In genomic region chr4:119460296-119460695, GRCm38 (mm10) we compare ENCODE assay signal across 9 mouse cellular contexts. TPM values are rescaled to one million over a fixed set of nuclear protein-coding genes. Genes with fewer than 3 reads are reported as not detected.
DNase-seq lines count a peak whose midpoint lies in the region; ATAC-seq lines count a peak whose summit lies in the region.
"Had no signal": no experiment of that assay in that cellular context is flagged by ENCODE, and none has a peak within 500 bp of the region (broad histone marks: within the 10 kb centered on the region; RNA-seq: fewer than 3 reads in every experiment).

No protein-coding gene starts in this region.

- peak; percentile 46 for DNase-seq in adrenal gland, postnatal 10 days
- no peak for DNase-seq in adrenal gland, postnatal 4 days (ENCODE audit: low spot score in 2 of 2)
- no peak for DNase-seq in neural tube, embryonic 10.5 days (ENCODE audit: extremely low spot score, low spot score)
- peak; percentile 36 for DNase-seq in embryo, embryonic 10.5 days (ENCODE audit: low spot score)
- peak; percentile 45 for DNase-seq in hindbrain, embryonic 14.5 days (ENCODE audit: low spot score)
- no peak for DNase-seq in urinary bladder, postnatal 25 days (ENCODE audit: low spot score)

- H3K27ac ChIP-seq in neural tube, embryonic 12.5 days: no peak overlapping the region
- peak overlapping the region; percentile 88 for H3K27ac ChIP-seq in hindbrain, embryonic 14.5 days

- WGBS in neural tube, embryonic 12.5 days: 66% methylated on average over 5 of the region's 5 CpGs
- 51% methylated on average over 5 of the region's 5 CpGs for WGBS in hindbrain, embryonic 14.5 days

- no peaks in the 10 kb centered on the region for H3K36me3 ChIP-seq in neural tube, embryonic 12.5 days
- no peaks in the 10 kb centered on the region for H3K36me3 ChIP-seq in hindbrain, embryonic 14.5 days (replicated peaks; ENCODE audit: control insufficient read depth, insufficient read depth)

- H3K4me1 ChIP-seq in neural tube, embryonic 12.5 days: peaks cover 20% of the 10 kb centered on the region; the same call in 1 of the 2 replicates
- H3K4me1 ChIP-seq in hindbrain, embryonic 14.5 days (replicated peaks; ENCODE audit: control insufficient read depth, insufficient read depth, low read length): peaks cover 29% of the 10 kb centered on the region

- H3K27me3 ChIP-seq in neural tube, embryonic 12.5 days (replicated peaks): no peaks in the 10 kb centered on the region
- no peaks in the 10 kb centered on the region for H3K27me3 ChIP-seq in hindbrain, embryonic 14.5 days (ENCODE audit: control insufficient read depth, insufficient read depth, low read length)

- no peaks in the 10 kb centered on the region for H3K9me3 ChIP-seq in neural tube, embryonic 12.5 days
- no peaks in the 10 kb centered on the region for H3K9me3 ChIP-seq in hindbrain, embryonic 14.5 days (ENCODE audit: control insufficient read depth, low read length)

- no peak for ATAC-seq in neural tube, embryonic 12.5 days (ENCODE audit: low FRiP score, low read depth)
- ATAC-seq in hindbrain, embryonic 14.5 days (ENCODE audit: low FRiP score): no peak
- ATAC-seq in megakaryocyte progenitor cell, adult 5-6 weeks (replicated peaks; ENCODE audit: poor library complexity): peak; percentile 70

- peak overlapping the region; percentile 12; the same call in 1 of the 2 replicates for H3K4me2 ChIP-seq in neural tube, embryonic 12.5 days (replicated peaks)
- peak overlapping the region; percentile 20; the same call in 1 of the 2 replicates for H3K4me2 ChIP-seq in hindbrain, embryonic 14.5 days (replicated peaks)

- no peak overlapping the region for H3K4me3 ChIP-seq in neural tube, embryonic 12.5 days
- no peak overlapping the region for H3K4me3 ChIP-seq in hindbrain, embryonic 14.5 days (replicated peaks; ENCODE audit: low read length)

- H3K9ac ChIP-seq in neural tube, embryonic 12.5 days: no peak overlapping the region
- 0 out of 2 replicates have a peak overlapping the region, but pooled peaks have one; percentile 8 for H3K9ac ChIP-seq in hindbrain, embryonic 14.5 days

RNA-seq across cellular contexts. Expression of gene Rimkla, which starts 32.1 kb away (rescaled TPM):
- 1 to 10 TPM in 1 of 2 experiments, under 1 TPM in 1; 0.60 to 1.2 TPM for total RNA-seq in adrenal gland, postnatal 10 days (2021)
- 1 to 10 TPM; 1.2 to 2.0 TPM for total RNA-seq in adrenal gland, postnatal 4 days (2021)
- polyA plus RNA-seq in neural tube, embryonic 12.5 days (2016; fragmentation: Nextera tagmentation; extraction: Ambion mirVana): 14.6 and 18.4 TPM in 2 replicates
- 30.5 and 37.8 TPM in 2 replicates for polyA plus RNA-seq in hindbrain, embryonic 14.5 days (2014; fragmentation: Nextera tagmentation; extraction: Ambion mirVana)
- total RNA-seq in megakaryocyte progenitor cell, adult 5-6 weeks (2015): not detected in 2 replicates
- not detected in 2 replicates for total RNA-seq in megakaryocyte progenitor cell, adult 5-6 weeks (2017)

RNA-seq across cellular contexts. Expression of gene Zmynd12, which starts 37.7 kb away (rescaled TPM):
- 1 to 10 TPM; 1.9 to 2.6 TPM for total RNA-seq in adrenal gland, postnatal 10 days (2021)
- total RNA-seq in adrenal gland, postnatal 4 days (2021): 1 to 10 TPM; 2.5 to 5.1 TPM
- polyA plus RNA-seq in neural tube, embryonic 12.5 days (2016; fragmentation: Nextera tagmentation; extraction: Ambion mirVana): 0.13 and 0.55 TPM in 2 replicates
- 0.23 and 0.83 TPM in 2 replicates for polyA plus RNA-seq in hindbrain, embryonic 14.5 days (2014; fragmentation: Nextera tagmentation; extraction: Ambion mirVana)
- total RNA-seq in megakaryocyte progenitor cell, adult 5-6 weeks (2015): not detected in 2 replicates
- not detected in 2 replicates for total RNA-seq in megakaryocyte progenitor cell, adult 5-6 weeks (2017)
- total RNA-seq: heart, postnatal 14 days had no signal

RNA-seq across cellular contexts. Expression of gene Ppcs, which starts 38.1 kb away (rescaled TPM):
- 10 to 100 TPM; 28.8 to 33.2 TPM for total RNA-seq in adrenal gland, postnatal 10 days (2021)
- 10 to 100 TPM; 31.4 to 36.9 TPM for total RNA-seq in adrenal gland, postnatal 4 days (2021)
- polyA plus RNA-seq in neural tube, embryonic 12.5 days (2016; fragmentation: Nextera tagmentation; extraction: Ambion mirVana): 20.9 and 22.7 TPM in 2 replicates
- 23.4 and 25.6 TPM in 2 replicates for polyA plus RNA-seq in hindbrain, embryonic 14.5 days (2014; fragmentation: Nextera tagmentation; extraction: Ambion mirVana)
- total RNA-seq in megakaryocyte progenitor cell, adult 5-6 weeks (2015): 12.5 and 15.9 TPM in 2 replicates
- total RNA-seq in megakaryocyte progenitor cell, adult 5-6 weeks (2017): 10.4 and 10.7 TPM in 2 replicates

RNA-seq across cellular contexts. Expression of gene Ccdc30, which starts 45.0 kb away (rescaled TPM):
- 10 to 100 TPM in 1 of 2 experiments, 1 to 10 TPM in 1; 6.7 to 10.5 TPM for total RNA-seq in adrenal gland, postnatal 10 days (2021)
- total RNA-seq in adrenal gland, postnatal 4 days (2021): 10 to 100 TPM; 11.8 to 14.0 TPM
- polyA plus RNA-seq in neural tube, embryonic 12.5 days (2016; fragmentation: Nextera tagmentation; extraction: Ambion mirVana): 14.9 and 15.1 TPM in 2 replicates
- polyA plus RNA-seq in hindbrain, embryonic 14.5 days (2014; fragmentation: Nextera tagmentation; extraction: Ambion mirVana): 19.7 and 20.9 TPM in 2 replicates
- 0.66 TPM in 1 of 2 replicates, not detected in the other for total RNA-seq in megakaryocyte progenitor cell, adult 5-6 weeks (2015)
- 0.14 and 1.0 TPM in 2 replicates for total RNA-seq in megakaryocyte progenitor cell, adult 5-6 weeks (2017)

Comparison
In these comparisons a context has a peak if more than half of its experiments do, and no peak if none do; other contexts are left out.
1. DNase-seq: peak in adrenal gland, postnatal 10 days (single experiment), embryo, embryonic 10.5 days (single experiment) and hindbrain, embryonic 14.5 days (single experiment); none in adrenal gland, postnatal 4 days (0 of 2), neural tube, embryonic 10.5 days (single experiment) and urinary bladder, postnatal 25 days (single experiment).